Mouse (Mus musculus) cortical plate, adult 2 months (tissue): ENCODE measurements at regions not wholly inside any gene's neighbourhood (a gene's known extent, or its start where the extent isn't known, plus 50 kb on each side); places are given as distances from the start of the nearest gene placed in this dataset.

Experiments
- H3K27ac ChIP-seq: fragments of 200-500 bp; 2 replicates; pipeline ENCODE4 v1.5.1; 2012; ENCODE audit warnings: low read length, control low read depth, inconsistent platforms; ENCODE audit not compliant: insufficient read depth
- H3K4me1 ChIP-seq: fragments of 200-500 bp; 2 replicates; pipeline ENCODE4 v1.6.1; 2011; ENCODE audit warnings: low read length; ENCODE audit not compliant: control insufficient read depth, insufficient read depth
- H3K4me3 ChIP-seq: fragments of 200-500 bp; 2 replicates; pipeline ENCODE4 v1.5.1; 2011; ENCODE audit warnings: mild to moderate bottlenecking, low read length, control low read depth; ENCODE audit not compliant: insufficient read depth
- CTCF ChIP-seq: fragments of 200-500 bp; IDR thresholded peaks from 2 replicates; pipeline ENCODE4 v1.5.1; 2011; ENCODE audit warnings: mild to moderate bottlenecking, control low read depth, low read length; ENCODE audit not compliant: insufficient read depth; ENCODE audit errors: extremely low read depth
- POLR2A ChIP-seq: fragments of 200-500 bp; IDR thresholded peaks from 2 replicates; pipeline ENCODE4 v1.6.1; 2011; ENCODE audit warnings: mild to moderate bottlenecking, low read length, control low read depth; ENCODE audit not compliant: insufficient read depth; ENCODE audit errors: extremely low read depth

DNA sequence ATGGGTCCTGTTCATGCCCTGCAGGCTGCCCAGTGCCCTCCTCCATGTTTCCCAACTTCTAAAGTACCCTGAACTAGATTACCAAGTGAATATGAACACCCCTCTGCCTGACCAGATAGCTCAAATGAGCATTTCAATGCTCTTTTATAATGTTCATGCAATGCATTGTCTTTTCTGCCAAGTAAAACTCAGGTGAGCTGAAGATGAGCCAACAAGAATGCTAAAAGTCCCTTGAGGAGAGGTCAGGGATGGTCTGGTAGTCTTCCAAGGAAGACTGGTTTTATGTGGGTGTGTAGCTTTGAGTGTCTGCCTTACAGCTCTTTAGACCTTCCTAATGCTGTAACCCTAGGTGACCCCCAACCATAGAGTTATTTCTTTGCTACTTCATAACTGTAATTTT lies 58.0 kb upstream of the Abca12 start:
- no peak for TF ChIP-seq CTCF
- TF ChIP-seq POLR2A: no peak
- Histone ChIP-seq H3K4me3 (no peak overlapping the region), H3K4me1 (no peaks in the 10 kb centered on the region), H3K27ac (no peak overlapping the region)

DNA sequence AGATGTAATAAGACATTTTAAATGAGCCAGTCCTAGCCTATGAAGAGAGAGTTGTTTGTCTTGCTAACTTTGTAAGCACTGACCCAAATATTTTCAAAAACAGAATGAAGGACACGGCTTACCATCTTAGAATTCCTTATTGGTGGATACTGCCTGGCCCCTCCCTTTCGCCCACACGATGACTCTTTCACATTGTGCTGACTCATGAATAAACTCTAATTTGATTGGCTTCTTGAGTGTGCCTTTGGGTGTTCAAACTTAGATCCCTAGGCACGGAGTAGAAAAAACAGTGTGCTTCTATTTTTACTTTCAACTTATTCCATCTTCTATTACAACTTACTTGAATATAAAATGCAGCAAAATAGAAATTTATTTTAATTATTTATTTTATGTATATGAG lies 68.4 kb upstream of the Abca12 start:
- TF ChIP-seq POLR2A (no peak), CTCF (no peak)
- Histone ChIP-seq H3K4me3 (no peak overlapping the region), H3K4me1 (no peaks in the 10 kb centered on the region), H3K27ac (no peak overlapping the region)

DNA sequence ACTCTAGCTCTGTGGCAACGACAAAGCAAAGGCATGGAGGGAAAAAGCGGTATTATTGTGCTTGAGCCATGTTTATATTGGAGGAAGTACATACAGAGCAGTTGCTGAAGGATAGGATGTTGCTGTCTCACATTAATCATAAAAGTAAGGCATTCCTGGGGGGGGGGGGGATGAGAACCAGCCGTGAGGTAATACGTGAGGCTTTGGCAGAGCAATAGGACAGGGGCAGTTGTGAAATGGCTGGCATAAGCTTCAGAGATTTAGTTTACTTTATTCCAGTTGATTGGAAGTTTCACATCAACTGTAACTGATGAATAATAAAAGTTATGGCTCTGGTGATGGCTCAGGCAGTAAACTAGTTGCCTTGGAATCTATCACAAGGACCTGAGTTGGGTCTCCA lies 62.4 kb upstream of the Atic start:
- Histone ChIP-seq H3K4me3 (no peak overlapping the region), H3K4me1 (no peaks in the 10 kb centered on the region), H3K27ac (no peak overlapping the region)
- TF ChIP-seq CTCF (no peak), POLR2A (no peak)

DNA sequence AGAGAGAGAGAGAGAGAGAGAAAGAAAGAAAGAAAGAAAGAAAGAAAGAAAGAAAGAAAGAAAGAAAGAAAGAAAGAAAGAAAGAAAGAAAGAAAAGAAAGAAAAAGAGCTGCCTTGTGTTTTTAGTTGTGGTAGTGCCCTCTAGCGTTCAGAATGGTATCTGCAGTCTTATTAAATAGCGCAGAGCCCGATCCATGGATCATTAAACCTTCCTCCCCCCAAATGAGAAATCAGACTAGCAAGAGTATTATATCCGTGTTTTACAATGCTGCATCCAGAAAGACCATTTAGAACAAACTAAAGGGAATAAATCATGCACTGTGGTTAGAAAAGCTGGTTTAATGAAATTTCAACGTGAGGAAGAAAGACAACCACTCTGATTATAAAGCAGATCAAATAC lies 51.1 kb upstream of the Atic start:
- TF ChIP-seq CTCF: peak; percentile 29; the same call in 1 of the 2 replicates
- no peak for TF ChIP-seq POLR2A
- no peak overlapping the region for H3K4me3 ChIP-seq
- no peaks in the 10 kb centered on the region for H3K4me1 ChIP-seq
- H3K27ac ChIP-seq: no peak overlapping the region

GRCm38 (mm10) chr1:71506534-71506933 lies 50.4 kb upstream of the Atic start:
- no peak for TF ChIP-seq CTCF
- TF ChIP-seq POLR2A: no peak
- Histone ChIP-seq H3K27ac (no peak overlapping the region), H3K4me3 (no peak overlapping the region), H3K4me1 (no peaks in the 10 kb centered on the region)
